Mouse (Mus musculus) lung, postnatal 0 days (tissue): Measurements from ENCODE around the gene Cbfb. TPM values are rescaled to one million over a fixed set of nuclear protein-coding genes. Genes with fewer than 3 reads are reported as not detected.

Experiments
- ATAC-seq: fragments of 200-750 bp; cut with Nextera tagmentation; 2 replicates; pipeline ENCODE4 v1.8.0; 2017; ENCODE audit warnings: moderate library complexity
- DNase-seq: peaks from one replicate; pipeline ENCODE4 v3.0.0-alpha.2; 2016; ENCODE audit warnings: low spot score
- H3K27ac ChIP-seq: fragments of 300-500 bp; sonication (generic); 2 replicates; pipeline ENCODE4 v1.5.1; 2014; ENCODE audit warnings: antibody characterized with exemption, mild to moderate bottlenecking, low read length, mixed read lengths
- H3K27me3 ChIP-seq: fragments of 300-500 bp; sonication (generic); replicated peaks from 2 replicates; pipeline ENCODE4 v1.6.1; 2014; ENCODE audit warnings: low read length, mixed read lengths; ENCODE audit not compliant: insufficient read depth
- H3K36me3 ChIP-seq: fragments of 300-500 bp; sonication (generic); 2 replicates; pipeline ENCODE4 v1.6.1; 2014; ENCODE audit warnings: low read length, mixed read lengths; ENCODE audit not compliant: insufficient read depth
- H3K4me1 ChIP-seq: fragments of 300-500 bp; sonication (generic); 2 replicates; pipeline ENCODE4 v1.6.1; 2014; ENCODE audit warnings: antibody characterized with exemption, low read depth, low read length, mixed read lengths; ENCODE audit not compliant: insufficient read depth
- H3K4me2 ChIP-seq: fragments of 300-500 bp; sonication (generic); replicated peaks from 2 replicates; pipeline ENCODE4 v1.6.1; 2014; ENCODE audit warnings: low read depth, mild to moderate bottlenecking, low read length, moderate library complexity, mixed read lengths
- H3K4me3 ChIP-seq: fragments of 300-500 bp; sonication (generic); 2 replicates; pipeline ENCODE4 v1.5.1; 2014; ENCODE audit warnings: low read depth, low read length
- H3K9ac ChIP-seq: fragments of 300-500 bp; sonication (generic); replicated peaks from 2 replicates; pipeline ENCODE4 v1.6.1; 2014; ENCODE audit warnings: low read depth, mild to moderate bottlenecking
- H3K9me3 ChIP-seq: fragments of 300-500 bp; sonication (generic); 2 replicates; pipeline ENCODE4 v1.6.1; 2016; ENCODE audit warnings: low read length, mixed read lengths
- CTCF ChIP-seq: IDR thresholded peaks from 2 replicates; pipeline ENCODE4 v1.5.1; 2016; ENCODE audit warnings: antibody characterized with exemption, mild to moderate bottlenecking
- EP300 ChIP-seq: IDR thresholded peaks from 2 replicates; pipeline ENCODE4 v1.6.1; 2016; ENCODE audit warnings: antibody characterized with exemption, mild to moderate bottlenecking, control low read depth
- WGBS: fragments of 180-500 bp; shearing (Covaris S2); extraction: QIAGEN DNeasy Blood & Tissue Kit; methylation state at CpG from one replicate; pipeline ENCODE4 v1.1.7; 2014; 5-methylcytosine and 5-hydroxymethylcytosine counted together
- polyA plus RNA-seq: library from polyadenylated mRNA; unstranded; fragments of >200 nt; fragmentation: Nextera tagmentation; extraction: Ambion mirVana; gene quantifications from 2 replicates; pipeline ENCODE4 v1.2.1, GENCODE M21; 2015

The Cbfb gene
- polyA plus RNA-seq, 1 experiment from 2014 or later, result 29.0 TPM

DNA sequence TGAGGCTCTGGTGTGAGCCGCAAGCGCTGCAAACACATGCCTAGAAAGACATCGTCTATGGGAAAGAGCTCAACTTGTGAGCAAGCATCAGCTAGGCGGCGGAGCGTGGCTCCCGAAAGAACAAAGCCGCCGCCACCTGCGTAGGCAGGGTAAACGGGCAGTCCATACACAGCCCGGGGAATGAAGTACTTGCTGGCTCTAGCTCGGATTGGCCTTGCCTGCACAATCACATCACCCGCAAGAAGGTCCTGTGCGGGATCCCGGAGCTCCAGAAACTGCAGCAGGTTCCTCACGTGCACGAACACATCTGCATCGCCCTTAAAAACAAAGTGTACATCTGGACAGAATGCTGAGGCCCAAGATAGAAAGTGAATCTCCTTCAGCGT lies 83.3 kb downstream of the Cbfb start:
- Histone ChIP-seq H3K4me2 (peak overlapping the region; percentile 99), H3K9me3 (no peaks in the 10 kb centered on the region), H3K27me3 (no peaks in the 10 kb centered on the region), H3K36me3 (peaks cover 36% of the 10 kb centered on the region), H3K9ac (0 out of 2 replicates have a peak overlapping the region, but pooled peaks have one; percentile 32), H3K4me1 (peaks cover 4% of the 10 kb centered on the region; the same call in 1 of the 2 replicates), H3K4me3 (peak overlapping the region; percentile 59), H3K27ac (no peak overlapping the region)
- ATAC-seq, result no peak
- WGBS, result 40% methylated on average over 20 of the region's 20 CpGs
- DNase-seq, result no peak
- TF ChIP-seq CTCF (no peak), EP300 (no peak)

- Histone ChIP-seq H3K4me2 (peak overlapping the region; percentile 99), H3K9me3 (no peaks in the 10 kb centered on the region), H3K4me3 (peak overlapping the region; percentile 59), H3K27ac (peak overlapping the region; percentile 82), H3K4me1 (peaks cover 9% of the 10 kb centered on the region), H3K9ac (peak overlapping the region; percentile 32), H3K36me3 (peaks cover 30% of the 10 kb centered on the region), H3K27me3 (0 out of 2 replicates have a peak, but pooled peaks cover 5% of the 10 kb centered on the region)
- DNase-seq, result peak; percentile 89
- peak; percentile 83 for ATAC-seq
- 1% methylated on average over 72 of the region's 74 CpGs for WGBS
- TF ChIP-seq EP300 (no peak), CTCF (peak; percentile 90)
Measured at GRCm38 (mm10) chr8:105254152-105254965, 83.9 kb downstream of the Cbfb start.

- H3K27me3 ChIP-seq, result 0 out of 2 replicates have a peak, but pooled peaks cover 6% of the 10 kb centered on the region
- peaks cover 15% of the 10 kb centered on the region for H3K4me1 ChIP-seq
- peak within 1 kb of the TSS; percentile 99 for H3K4me2 ChIP-seq
- 4% methylated on average over 13 of the region's 14 CpGs for WGBS
- DNase-seq, result peak; percentile 91
- H3K9me3 ChIP-seq, result no peaks in the 10 kb centered on the region
- ATAC-seq, result peak; percentile 83
- peak within 1 kb of the TSS; percentile 59 for H3K4me3 ChIP-seq
- H3K9ac ChIP-seq, result peak within 1 kb of the TSS; percentile 32
- H3K36me3 ChIP-seq, result peaks cover 24% of the 10 kb centered on the region
- TF ChIP-seq CTCF (0 out of 2 replicates have a peak, but pooled peaks have one; percentile 6), EP300 (no peak)
- peak within 1 kb of the TSS; percentile 82 for H3K27ac ChIP-seq
Measured at GRCm38 (mm10) chr8:105254966-105255350, 84.5 kb downstream of the Cbfb start, which contains the start of gene B3gnt9. Gene B3gnt9, minus strand, starts transcription at chr8:105255153.

- Histone ChIP-seq H3K27me3 (0 out of 2 replicates have a peak, but pooled peaks cover 6% of the 10 kb centered on the region), H3K27ac (no peak overlapping the region), H3K9me3 (no peaks in the 10 kb centered on the region), H3K9ac (no peak overlapping the region), H3K36me3 (peaks cover 7% of the 10 kb centered on the region), H3K4me2 (no peak overlapping the region), H3K4me1 (peaks cover 16% of the 10 kb centered on the region), H3K4me3 (no peak overlapping the region)
- WGBS, result 77% methylated on average over 7 of the region's 7 CpGs
- ATAC-seq (no peak), DNase-seq (no peak)
- no peak for TF ChIP-seq EP300
- TF ChIP-seq CTCF, result no peak
Measured at GRCm38 (mm10) chr8:105257318-105258114, 87.0 kb downstream of the Cbfb start.

GRCm38 (mm10) chr8:105258911-105259720 lies 88.6 kb downstream of the Cbfb start:
- no peak overlapping the region for H3K27ac ChIP-seq
- H3K9ac ChIP-seq, result 0 out of 2 replicates have a peak overlapping the region, but pooled peaks have one; percentile 3
- peaks cover 19% of the 10 kb centered on the region for H3K4me1 ChIP-seq
- DNase-seq (peak; percentile 51), ATAC-seq (peak; percentile 5; the same call in 1 of the 2 replicates)
- H3K27me3 ChIP-seq, result 0 out of 2 replicates have a peak, but pooled peaks cover 6% of the 10 kb centered on the region
- peak overlapping the region; percentile 67 for H3K4me2 ChIP-seq
- peak overlapping the region; percentile 30 for H3K4me3 ChIP-seq
- no peaks in the 10 kb centered on the region for H3K36me3 ChIP-seq
- TF ChIP-seq CTCF, result peak; percentile 53
- TF ChIP-seq EP300, result no peak
- 13% methylated on average over 55 of the region's 55 CpGs for WGBS
- H3K9me3 ChIP-seq, result no peaks in the 10 kb centered on the region
